Mouse (Mus musculus) stomach, postnatal 0 days (tissue): ENCODE measurements around the gene Ccdc97. TPM values are rescaled to one million over a fixed set of nuclear protein-coding genes. Genes with fewer than 3 reads are reported as not detected.
A peak's percentile ranks its signal among the peaks of the same experiment; 100 is the strongest.

Source experiments
- ATAC-seq: fragments of 200-750 bp; cut with Nextera tagmentation; 2 replicates; pipeline ENCODE4 v1.8.0; 2017; ENCODE audit not compliant: low FRiP score, low TSS enrichment
- DNase-seq: peaks from one replicate; pipeline ENCODE4 v3.0.0-alpha.2; 2016; ENCODE audit warnings: low spot score
- H3K27ac ChIP-seq: fragments of 300-500 bp; sonication (generic); replicated peaks from 2 replicates; pipeline ENCODE4 v1.5.1; 2014; ENCODE audit warnings: mild to moderate bottlenecking, control low read depth
- H3K27me3 ChIP-seq: fragments of 300-500 bp; sonication (generic); 2 replicates; pipeline ENCODE4 v1.6.1; 2014; ENCODE audit warnings: low read length; ENCODE audit not compliant: control insufficient read depth, insufficient read depth
- H3K36me3 ChIP-seq: fragments of 300-500 bp; sonication (generic); 2 replicates; pipeline ENCODE4 v1.6.1; 2014; ENCODE audit warnings: low read length, mixed read lengths; ENCODE audit not compliant: control insufficient read depth, insufficient read depth
- H3K4me1 ChIP-seq: fragments of 300-500 bp; sonication (generic); replicated peaks from 2 replicates; pipeline ENCODE4 v1.6.1; 2014; ENCODE audit warnings: antibody characterized with exemption; ENCODE audit not compliant: control insufficient read depth, insufficient read depth
- H3K4me2 ChIP-seq: fragments of 300-500 bp; sonication (generic); replicated peaks from 2 replicates; pipeline ENCODE4 v1.6.1; 2014; ENCODE audit warnings: low read depth, mild to moderate bottlenecking, control low read depth, moderate library complexity
- H3K4me3 ChIP-seq: fragments of 300-500 bp; sonication (generic); 2 replicates; pipeline ENCODE4 v1.5.1; 2014; ENCODE audit warnings: low read depth, low read length, control low read depth
- H3K9ac ChIP-seq: fragments of 300-500 bp; sonication (generic); 2 replicates; pipeline ENCODE4 v1.6.1; 2014; ENCODE audit warnings: mild to moderate bottlenecking, low read length, control low read depth, mixed read lengths
- H3K9me3 ChIP-seq: fragments of 300-500 bp; sonication (generic); 2 replicates; pipeline ENCODE4 v1.6.1; 2016; ENCODE audit warnings: low read length; ENCODE audit not compliant: control insufficient read depth
- CTCF ChIP-seq: IDR thresholded peaks from 2 replicates; pipeline ENCODE4 v1.5.1; 2016; ENCODE audit warnings: antibody characterized with exemption, low read depth, mild to moderate bottlenecking, moderate library complexity
- EP300 ChIP-seq: optimal IDR thresholded peaks from 2 replicates; pipeline ENCODE3; 2016; ENCODE audit warnings: antibody characterized with exemption
- WGBS: fragments of 180-500 bp; shearing (Covaris S2); extraction: QIAGEN DNeasy Blood & Tissue Kit; methylation state at CpG from one replicate; pipeline ENCODE4 v1.1.7; 2014; 5-methylcytosine and 5-hydroxymethylcytosine counted together
- polyA plus RNA-seq: library from polyadenylated mRNA; unstranded; fragments of >200 nt; fragmentation: Nextera tagmentation; extraction: Ambion mirVana; gene quantifications from 2 replicates; pipeline ENCODE4 v1.2.1, GENCODE M21; 2015

Ccdc97 gene
- polyA plus RNA-seq, 1 experiment from 2014 or later, result 7.9 TPM

- Histone ChIP-seq H3K36me3 (peaks cover 33% of the 10 kb centered on the region), H3K27me3 (no peaks in the 10 kb centered on the region), H3K9ac (peak overlapping the region; percentile 38; the same call in 1 of the 2 replicates), H3K4me1 (peaks cover 7% of the 10 kb centered on the region; the same call in 1 of the 2 replicates), H3K4me3 (no peak overlapping the region), H3K27ac (peak overlapping the region; percentile 74; the same call in 1 of the 2 replicates), H3K9me3 (no peaks in the 10 kb centered on the region), H3K4me2 (0 out of 2 replicates have a peak overlapping the region, but pooled peaks have one; percentile 74)
- ATAC-seq (peak; percentile 22; the same call in 1 of the 2 replicates), DNase-seq (peak; percentile 83)
- TF ChIP-seq CTCF, result peak; percentile 93
- TF ChIP-seq EP300, result no peak
- WGBS, result 53% methylated on average over 10 of the region's 10 CpGs
Measured at GRCm38 (mm10) chr7:25719761-25720610, 1.1 kb upstream of the Ccdc97 start.

GRCm38 (mm10) chr7:25717478-25717877 lies 1.4 kb downstream of the Ccdc97 start:
- Histone ChIP-seq H3K4me3 (no peak overlapping the region), H3K9ac (no peak overlapping the region), H3K36me3 (peaks cover 29% of the 10 kb centered on the region), H3K9me3 (no peaks in the 10 kb centered on the region), H3K4me1 (peaks cover 7% of the 10 kb centered on the region; the same call in 1 of the 2 replicates), H3K4me2 (peak overlapping the region; percentile 3; the same call in 1 of the 2 replicates), H3K27me3 (no peaks in the 10 kb centered on the region), H3K27ac (no peak overlapping the region)
- DNase-seq (no peak), ATAC-seq (no peak)
- TF ChIP-seq CTCF (no peak), EP300 (no peak)
- 85% methylated on average over 3 of the region's 3 CpGs for WGBS

GRCm38 (mm10) chr7:25715731-25716271 lies 3.1 kb downstream of the Ccdc97 start:
- TF ChIP-seq EP300, result no peak
- TF ChIP-seq CTCF, result no peak
- no peak overlapping the region for H3K27ac ChIP-seq
- no peaks in the 10 kb centered on the region for H3K9me3 ChIP-seq
- peaks cover 7% of the 10 kb centered on the region; the same call in 1 of the 2 replicates for H3K4me1 ChIP-seq
- no peaks in the 10 kb centered on the region for H3K27me3 ChIP-seq
- no peak overlapping the region for H3K4me3 ChIP-seq
- no peak for DNase-seq
- no peak overlapping the region for H3K4me2 ChIP-seq
- H3K9ac ChIP-seq, result no peak overlapping the region
- peaks cover 23% of the 10 kb centered on the region for H3K36me3 ChIP-seq
- no peak for ATAC-seq
- WGBS, result 97% methylated on average over 22 of the region's 22 CpGs

GRCm38 (mm10) chr7:25714581-25714980 lies 4.3 kb downstream of the Ccdc97 start:
- Histone ChIP-seq H3K36me3 (peaks cover 23% of the 10 kb centered on the region), H3K27me3 (no peaks in the 10 kb centered on the region), H3K4me1 (peaks cover 14% of the 10 kb centered on the region), H3K9me3 (no peaks in the 10 kb centered on the region), H3K4me2 (no peak overlapping the region), H3K4me3 (no peak overlapping the region), H3K27ac (no peak overlapping the region), H3K9ac (no peak overlapping the region)
- TF ChIP-seq EP300 (no peak), CTCF (no peak)
- DNase-seq (no peak), ATAC-seq (no peak)
- 95% methylated on average over 8 of the region's 8 CpGs for WGBS

GRCm38 (mm10) chr7:25712801-25713200 lies 6.1 kb downstream of the Ccdc97 start:
- TF ChIP-seq EP300 (no peak), CTCF (no peak)
- Histone ChIP-seq H3K4me1 (peaks cover 9% of the 10 kb centered on the region), H3K9me3 (no peaks in the 10 kb centered on the region), H3K27me3 (no peaks in the 10 kb centered on the region), H3K4me2 (no peak overlapping the region), H3K36me3 (peaks cover 23% of the 10 kb centered on the region), H3K4me3 (no peak overlapping the region), H3K9ac (no peak overlapping the region), H3K27ac (no peak overlapping the region)
- 93% methylated on average over 9 of the region's 9 CpGs for WGBS
- ATAC-seq (no peak), DNase-seq (no peak)
